Mouse (Mus musculus): Measurements from ENCODE around the gene Gm26602.
A peak's percentile ranks its signal among the peaks of the same experiment; 100 is the strongest.

The Gm26602 gene

DNA sequence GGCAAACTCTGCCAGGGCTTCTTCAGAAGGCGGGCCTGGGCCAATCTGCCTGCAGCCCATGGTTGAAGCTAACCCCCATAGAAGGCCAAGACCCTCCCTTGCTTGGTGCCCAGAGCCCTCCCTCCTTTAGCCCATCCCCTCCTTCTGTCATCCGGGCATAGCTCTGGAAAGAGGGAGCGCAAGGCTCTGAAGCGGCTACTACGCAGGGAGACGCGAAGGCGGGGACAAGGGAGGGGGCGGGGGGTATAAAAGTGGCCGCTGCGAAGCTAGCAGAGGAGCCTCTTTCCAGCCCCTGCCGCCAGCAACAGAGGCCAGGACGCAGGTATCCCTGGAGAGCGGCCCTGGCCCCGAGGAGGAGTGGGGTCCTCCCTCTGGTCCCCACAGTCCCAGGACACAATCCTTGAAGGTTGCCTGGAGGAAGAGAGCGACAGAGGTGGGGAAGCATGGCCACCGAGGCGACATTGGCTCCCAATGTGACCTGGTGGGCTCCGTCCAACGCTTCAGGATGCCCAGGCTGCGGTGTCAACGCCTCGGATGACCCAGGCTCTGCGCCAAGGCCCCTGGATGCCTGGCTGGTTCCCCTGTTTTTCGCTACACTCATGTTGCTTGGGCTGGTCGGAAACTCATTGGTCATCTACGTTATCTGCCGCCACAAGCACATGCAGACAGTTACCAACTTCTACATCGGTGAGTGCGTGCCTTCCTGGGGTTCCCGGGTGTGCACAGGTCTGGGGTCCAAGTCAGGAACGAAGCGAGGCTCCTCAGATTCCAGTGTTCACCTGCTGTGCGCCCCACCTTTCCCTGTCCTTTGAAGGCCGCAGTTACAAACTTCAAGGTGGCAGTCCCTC, 7.8 kb downstream of the Gm26602 start:
- DNase-seq = peak; percentile 63 to 73

- DNase-seq = peak in 1 of 2 experiments; percentile 41
Measured at GRCm38 (mm10) chr10:79919251-79919849, 8.7 kb downstream of the Gm26602 start.

GRCm38 (mm10) chr10:79920056-79920890, 9.6 kb downstream of the Gm26602 start:
- no peak for DNase-seq

DNA sequence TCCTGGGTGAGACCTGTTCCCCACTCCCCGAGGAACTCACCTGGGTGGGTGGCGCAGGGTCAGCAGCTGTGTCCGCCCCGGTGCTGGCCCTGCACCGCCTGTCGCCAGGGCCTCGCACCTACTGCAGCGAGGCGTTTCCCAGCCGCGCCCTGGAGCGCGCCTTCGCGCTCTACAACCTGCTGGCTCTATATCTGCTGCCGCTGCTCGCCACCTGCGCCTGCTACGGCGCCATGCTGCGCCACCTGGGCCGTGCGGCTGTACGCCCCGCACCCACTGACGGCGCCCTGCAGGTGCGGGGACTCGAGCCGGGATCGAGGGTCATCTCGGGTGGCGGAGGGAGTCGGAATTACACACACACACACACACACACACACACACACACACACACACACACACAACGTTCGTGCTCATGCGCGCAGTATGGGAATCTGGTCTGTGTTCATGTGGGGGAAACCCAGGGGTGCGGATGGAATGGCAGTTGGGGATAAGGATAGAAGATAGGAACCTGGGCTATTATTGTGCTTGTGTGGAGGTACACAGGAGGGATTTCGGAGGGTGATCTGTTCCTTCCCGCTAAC, 10.4 kb downstream of the Gm26602 start, which contains the start of gene R3hdm4:
Gene R3hdm4 (minus strand): TSS at position 251 of the 578 bp plus-strand sequence.
- peak in 1 of 2 experiments; percentile 43 for DNase-seq

DNA sequence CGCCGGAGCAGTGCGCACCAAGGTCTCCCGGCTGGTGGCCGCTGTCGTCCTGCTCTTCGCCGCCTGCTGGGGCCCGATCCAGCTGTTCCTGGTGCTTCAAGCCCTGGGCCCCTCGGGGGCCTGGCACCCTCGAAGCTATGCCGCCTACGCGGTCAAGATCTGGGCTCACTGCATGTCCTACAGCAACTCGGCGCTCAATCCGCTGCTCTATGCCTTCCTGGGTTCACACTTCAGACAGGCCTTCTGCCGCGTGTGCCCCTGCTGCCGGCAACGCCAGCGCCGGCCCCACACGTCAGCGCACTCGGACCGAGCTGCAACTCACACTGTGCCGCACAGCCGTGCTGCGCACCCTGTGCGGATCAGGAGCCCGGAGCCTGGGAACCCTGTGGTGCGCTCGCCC, 10.9 kb downstream of the Gm26602 start:
- no peak for DNase-seq

DNA sequence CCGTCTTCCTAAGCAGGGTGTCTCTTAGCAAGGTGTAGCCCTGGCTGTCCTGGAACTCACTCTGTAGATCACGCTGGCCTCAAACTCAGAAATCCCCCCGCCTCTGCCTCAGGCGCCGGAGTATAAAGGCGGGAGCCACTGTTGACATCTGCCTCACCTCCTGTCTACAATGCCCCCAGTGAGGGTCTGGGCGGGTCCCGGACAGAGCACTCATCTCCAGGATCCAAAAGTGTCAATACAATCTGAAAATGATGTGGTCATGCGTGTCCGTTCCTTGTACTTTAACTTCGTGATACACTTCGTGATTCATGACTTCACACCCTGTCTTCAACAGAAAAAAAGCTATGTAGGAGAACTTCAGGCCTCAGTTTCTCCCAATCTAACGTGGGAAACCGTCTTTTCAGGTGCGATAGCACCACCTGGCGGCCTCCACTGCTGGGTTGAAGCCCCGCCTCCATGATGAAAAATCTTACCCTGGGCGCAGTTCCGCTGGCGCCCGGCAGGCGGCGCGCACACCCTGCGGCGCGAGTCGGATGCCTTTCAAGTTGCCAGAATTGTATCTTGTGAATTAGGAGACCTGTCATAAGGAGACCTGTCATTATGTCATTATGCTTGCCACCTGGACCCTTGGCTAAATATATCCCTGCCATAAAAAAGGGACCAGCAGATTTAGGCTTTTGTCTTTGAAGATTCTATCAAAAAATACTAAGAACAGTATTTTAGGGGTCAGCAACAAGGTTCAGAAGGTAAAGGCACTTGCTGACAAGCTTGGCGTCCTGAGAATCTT, 14.5 kb downstream of the Gm26602 start:
- DNase-seq = peak; percentile 98 to 99

GRCm38 (mm10) chr10:79925785-79926490, 15.3 kb downstream of the Gm26602 start:
- peak in 1 of 2 experiments; percentile 46 for DNase-seq

- DNase-seq = peak; percentile 89 to 93
Measured at GRCm38 (mm10) chr10:79926491-79927323, 16.1 kb downstream of the Gm26602 start, which contains the start of gene Arid3a. Arid3a (plus strand) TSS chr10:79927043.

DNA sequence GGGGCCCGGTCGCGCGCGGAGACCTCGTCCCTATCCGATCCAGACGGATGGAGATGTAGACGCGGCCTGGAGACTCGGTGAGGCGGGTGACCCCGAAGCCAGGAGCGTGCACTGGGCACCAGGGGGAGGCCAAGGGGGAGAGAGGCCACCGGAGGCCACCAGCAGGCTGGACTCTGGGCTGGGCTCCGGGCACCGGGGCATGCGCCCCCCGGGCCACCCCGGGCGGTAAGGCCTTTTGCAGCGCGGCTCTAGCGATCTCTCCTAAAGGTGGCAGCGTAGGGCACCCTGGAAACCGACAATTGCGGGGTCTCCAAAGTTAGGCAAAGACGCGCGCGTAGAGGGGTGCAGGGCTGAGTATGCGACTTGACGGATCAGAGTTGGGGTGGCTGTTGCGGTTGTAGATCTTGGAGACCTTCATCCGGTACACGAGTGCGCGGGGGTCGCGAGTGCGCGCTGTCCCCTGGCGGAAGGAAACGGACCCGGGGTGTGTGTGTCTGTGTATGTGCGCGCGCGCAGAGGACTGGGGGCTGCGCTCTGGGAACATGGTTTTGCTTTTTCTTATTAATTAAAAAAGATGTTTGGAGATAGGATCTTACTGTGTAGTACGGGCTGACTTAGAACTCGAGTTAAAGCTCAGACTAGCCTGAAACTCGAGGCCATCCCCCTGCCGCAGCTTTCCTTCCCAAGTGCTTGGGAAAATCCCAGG, 16.8 kb downstream of the Gm26602 start:
- DNase-seq = peak; percentile 70 to 71

DNA sequence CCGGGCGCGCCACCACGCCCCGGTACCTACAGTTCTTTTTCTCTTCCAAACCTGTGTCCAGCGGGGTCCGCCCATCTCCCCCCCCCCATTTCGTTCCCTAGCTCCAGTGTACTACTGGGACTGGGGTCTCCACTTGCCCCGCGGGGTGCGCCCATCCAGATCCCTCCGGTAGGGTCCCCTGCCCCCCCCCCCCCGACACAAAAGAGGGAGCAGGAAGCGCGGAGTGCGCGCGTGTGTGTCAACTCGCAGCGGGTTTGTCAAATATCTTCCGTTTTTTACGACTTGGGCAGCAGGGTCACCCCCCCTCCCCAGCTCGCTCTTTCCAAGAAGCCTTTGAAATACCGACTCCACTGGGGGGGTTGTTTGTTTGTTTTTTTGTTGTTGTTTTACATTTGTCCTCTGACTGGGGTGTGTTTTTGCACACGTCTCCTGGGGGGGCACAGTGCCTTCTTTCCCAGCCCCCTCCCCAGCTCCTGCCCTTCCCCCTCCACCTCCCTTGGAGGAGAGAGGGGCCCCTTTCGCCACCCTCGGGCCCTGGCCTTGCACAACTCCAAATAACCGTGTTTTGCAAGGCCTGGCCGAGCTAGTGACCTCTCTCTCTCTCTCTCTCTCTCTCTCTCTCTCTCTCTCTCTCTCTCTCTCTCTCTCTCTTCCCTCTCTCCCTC, 17.5 kb downstream of the Gm26602 start:
- DNase-seq = peak; percentile 44 to 50

GRCm38 (mm10) chr10:79928907-79929701, 18.4 kb downstream of the Gm26602 start:
- peak in 1 of 2 experiments; percentile 57 for DNase-seq

- DNase-seq = no peak
Measured at GRCm38 (mm10) chr10:79929967-79930825, 19.5 kb downstream of the Gm26602 start.

- DNase-seq = peak; percentile 43 to 50
Measured at GRCm38 (mm10) chr10:79930826-79931186, 20.1 kb downstream of the Gm26602 start.

DNA sequence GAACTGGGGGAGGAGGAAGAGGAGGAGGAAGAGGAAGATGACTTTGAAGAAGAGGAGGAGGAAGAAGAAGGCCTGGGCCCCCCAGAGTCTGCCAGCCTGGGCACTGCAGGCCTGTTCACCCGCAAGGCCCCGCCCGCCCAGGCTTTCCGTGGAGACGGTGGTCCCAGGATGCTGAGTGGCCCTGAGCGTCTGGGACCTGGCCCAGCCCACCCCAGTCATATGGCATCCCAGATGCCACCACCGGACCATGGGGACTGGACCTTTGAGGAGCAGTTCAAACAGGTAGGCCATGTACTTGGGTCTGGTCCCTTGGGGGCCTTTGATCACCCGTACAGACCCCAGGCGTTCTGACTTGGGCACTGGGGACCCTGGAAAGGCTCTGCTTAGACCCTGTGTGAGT, 21.1 kb downstream of the Gm26602 start:
- DNase-seq = peak in 1 of 2 experiments; percentile 21

GRCm38 (mm10) chr10:79932736-79933135, 22.1 kb downstream of the Gm26602 start:
- peak; percentile 63 to 69 for DNase-seq

- DNase-seq = peak; percentile 47 to 64
Measured at GRCm38 (mm10) chr10:79933145-79933679, 22.6 kb downstream of the Gm26602 start.

DNA sequence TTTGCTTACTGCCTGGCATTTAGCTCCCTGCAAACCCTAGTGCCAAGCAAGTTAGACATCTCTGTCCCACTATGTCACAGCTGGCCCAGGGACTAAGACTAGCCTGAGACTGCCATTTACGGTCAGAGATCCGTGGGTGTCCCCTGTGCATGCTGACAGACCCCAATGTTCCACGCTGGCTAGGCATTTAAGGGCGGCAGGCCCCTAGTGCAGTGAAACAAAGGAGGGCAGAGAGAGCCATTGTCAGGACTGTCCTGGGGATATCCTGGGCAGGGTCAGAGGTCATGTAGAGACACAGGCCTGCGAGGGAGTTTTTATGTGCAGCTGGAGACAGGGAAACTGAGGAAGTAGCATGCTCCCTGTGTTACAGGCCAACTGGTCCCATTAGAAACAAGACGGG, 23.2 kb downstream of the Gm26602 start:
- DNase-seq = no peak
